8 mouse cellular contexts compared by ENCODE assay signal in genomic region chr11:119023616-119023980, GRCm38 (mm10). TPM values are rescaled to one million over a fixed set of nuclear protein-coding genes. Genes with fewer than 3 reads are reported as not detected.
A peak's percentile ranks its signal among the peaks of the same experiment; 100 is the strongest.
DNase-seq lines count a peak whose midpoint lies in the region; ATAC-seq and TF ChIP-seq lines count a peak whose summit lies in the region.

No protein-coding gene starts in this region.

- no peak for DNase-seq in heart, embryonic 10.5 days (ENCODE audit: low spot score)
- DNase-seq in heart, adult 9 months (ENCODE audit: low spot score in 2 of 2): no peak
- no peak for DNase-seq in CH12.LX (ENCODE audit: extremely low read depth)
- DNase-seq in embryonic facial prominence, embryonic 14.5 days (ENCODE audit: low spot score): peak; percentile 70
- DNase-seq in limb, embryonic 11.5 days (ENCODE audit: low spot score): peak; percentile 85
- no peak for DNase-seq in layer of hippocampus, adult 11-12 months (ENCODE audit: low spot score)

- H3K36me3 ChIP-seq in heart, embryonic 10.5 days: peaks cover 31% of the 10 kb centered on the region
- H3K36me3 ChIP-seq in CH12.LX (replicated peaks in 1 of 2; ENCODE audit: control insufficient read depth in 1 of 2, insufficient read depth in 1 of 2, low read length in 1 of 2): peaks cover 22% of the 10 kb centered on the region in 2 experiments
- peaks cover 27% of the 10 kb centered on the region for H3K36me3 ChIP-seq in embryonic facial prominence, embryonic 14.5 days (ENCODE audit: control insufficient read depth, insufficient read depth, low read length)
- H3K36me3 ChIP-seq in limb, embryonic 11.5 days (ENCODE audit: control insufficient read depth, insufficient read depth, low read length): peaks cover 18% of the 10 kb centered on the region
- peaks cover 27% of the 10 kb centered on the region for H3K36me3 ChIP-seq in neural tube, embryonic 13.5 days

- H3K4me3 ChIP-seq in heart, embryonic 10.5 days: peak overlapping the region; percentile 93
- peak overlapping the region; percentile 64 to 84 (median 76) for H3K4me3 ChIP-seq in CH12.LX (replicated peaks in 1 of 3; ENCODE audit: low read depth in 2 of 3, low read length in 2 of 3, poor library complexity in 1 of 3)
- peak overlapping the region; percentile 96 for H3K4me3 ChIP-seq in embryonic facial prominence, embryonic 14.5 days (ENCODE audit: low read depth, low read length)
- peak overlapping the region; percentile 99 for H3K4me3 ChIP-seq in limb, embryonic 11.5 days (ENCODE audit: low read depth, low read length)
- H3K4me3 ChIP-seq in neural tube, embryonic 13.5 days: peak overlapping the region; percentile 77

- H3K27me3 ChIP-seq in heart, embryonic 10.5 days (ENCODE audit: insufficient read depth, poor library complexity, severe bottlenecking): peaks cover 33% of the 10 kb centered on the region
- H3K27me3 ChIP-seq in CH12.LX (replicated peaks): peaks cover 74% of the 10 kb centered on the region
- H3K27me3 ChIP-seq in embryonic facial prominence, embryonic 14.5 days (replicated peaks; ENCODE audit: control insufficient read depth, insufficient read depth, low read length): peaks cover 10% of the 10 kb centered on the region; the same call in 1 of the 2 replicates
- no peaks in the 10 kb centered on the region for H3K27me3 ChIP-seq in limb, embryonic 11.5 days (ENCODE audit: control insufficient read depth, insufficient read depth, low read length)
- H3K27me3 ChIP-seq in neural tube, embryonic 13.5 days: peaks cover 16% of the 10 kb centered on the region

- TF ChIP-seq POLR2A in CH12.LX (IDR thresholded peaks at IDR 0.05; ENCODE audit: low read depth, low read length): no peak

- WGBS in heart, embryonic 10.5 days: under 1% methylated on average over 15 of the region's 15 CpGs
- 2% methylated on average over 13 of the region's 15 CpGs for WGBS in embryonic facial prominence, embryonic 14.5 days
- 0% methylated on average over 15 of the region's 15 CpGs for WGBS in limb, embryonic 11.5 days
- WGBS in neural tube, embryonic 13.5 days: 2% methylated on average over 15 of the region's 15 CpGs

- dilution Hi-C loops in CH12.LX (cut with MboI; ENCODE audit: extremely low pct_ligation_motif_present, extremely low pct_unique_long_range_greater_than_20kb, low sequenced_read_pairs): no loop called here

- peak overlapping the region; percentile 53 for H3K9ac ChIP-seq in CH12.LX (ENCODE audit: insufficient read depth, low read depth)
- H3K9ac ChIP-seq in embryonic facial prominence, embryonic 14.5 days (ENCODE audit: low read depth, low read length): peak overlapping the region; percentile 92
- H3K9ac ChIP-seq in limb, embryonic 11.5 days (ENCODE audit: low read length): peak overlapping the region; percentile 99
- peak overlapping the region; percentile 95 for H3K9ac ChIP-seq in neural tube, embryonic 13.5 days

- in situ Hi-C loops in CH12.LX (cut with MboI; ENCODE audit: low pct_ligation_motif_present, low pct_unique_long_range_greater_than_20kb, low sequenced_read_pairs): no loop called here

- TF ChIP-seq CTCF in CH12.LX (conservative IDR thresholded peaks at IDR 0.05 in 1 of 2, IDR thresholded peaks at IDR 0.05 in 1 of 2; ENCODE audit: low read depth in 2 of 2, low read length in 2 of 2): no peak

- peak; percentile 0; the same call in 1 of the 2 replicates for ATAC-seq in embryonic facial prominence, embryonic 14.5 days (ENCODE audit: low read depth)
- peak; percentile 26; the same call in 1 of the 2 replicates for ATAC-seq in limb, embryonic 11.5 days (ENCODE audit: insufficient number of reproducible peaks, low FRiP score, low TSS enrichment, low read depth)
- peak; percentile 6; the same call in 1 of the 2 replicates for ATAC-seq in neural tube, embryonic 13.5 days (ENCODE audit: low read depth)
- ATAC-seq in frontal cortex, adult (ENCODE audit: low TSS enrichment): no peak

- H3K9me3 ChIP-seq in heart, embryonic 10.5 days: no peaks in the 10 kb centered on the region
- no peaks in the 10 kb centered on the region for H3K9me3 ChIP-seq in CH12.LX (replicated peaks; ENCODE audit: low read length)
- H3K9me3 ChIP-seq in embryonic facial prominence, embryonic 14.5 days (ENCODE audit: control insufficient read depth, low read length): no peaks in the 10 kb centered on the region
- H3K9me3 ChIP-seq in limb, embryonic 11.5 days (ENCODE audit: control insufficient read depth, low read length): no peaks in the 10 kb centered on the region
- H3K9me3 ChIP-seq in neural tube, embryonic 13.5 days: no peaks in the 10 kb centered on the region

- H3K4me1 ChIP-seq in heart, embryonic 10.5 days: peaks cover 48% of the 10 kb centered on the region
- peaks cover 22 to 48% of the 10 kb centered on the region in 2 experiments for H3K4me1 ChIP-seq in CH12.LX (ENCODE audit: control insufficient read depth in 1 of 2, insufficient read depth in 2 of 2)
- H3K4me1 ChIP-seq in embryonic facial prominence, embryonic 14.5 days (ENCODE audit: control insufficient read depth, insufficient read depth, low read length): peaks cover 34% of the 10 kb centered on the region
- peaks cover 29% of the 10 kb centered on the region for H3K4me1 ChIP-seq in limb, embryonic 11.5 days (ENCODE audit: control insufficient read depth, insufficient read depth, low read length)
- peaks cover 45% of the 10 kb centered on the region for H3K4me1 ChIP-seq in neural tube, embryonic 13.5 days (replicated peaks)

- no peaks in the 10 kb centered on the region for H3K79me2 ChIP-seq in CH12.LX (replicated peaks; ENCODE audit: control insufficient read depth, extremely low read depth, insufficient read depth, poor library complexity, severe bottlenecking)

- no peak for TF ChIP-seq RAD21 in CH12.LX (IDR thresholded peaks at IDR 0.05; ENCODE audit: low read depth, low read length)

- H3K4me2 ChIP-seq in CH12.LX (ENCODE audit: insufficient read depth, low read depth, poor library complexity, severe bottlenecking): peak overlapping the region; percentile 60
- H3K4me2 ChIP-seq in embryonic facial prominence, embryonic 14.5 days (ENCODE audit: low read depth, low read length): peak overlapping the region; percentile 74
- peak overlapping the region; percentile 94 for H3K4me2 ChIP-seq in limb, embryonic 11.5 days (ENCODE audit: low read depth, severe bottlenecking)
- H3K4me2 ChIP-seq in neural tube, embryonic 13.5 days: peak overlapping the region; percentile 91

- TF ChIP-seq EP300 in CH12.LX (IDR thresholded peaks at IDR 0.05; ENCODE audit: low read length): no peak

- peak overlapping the region; percentile 97 for H3K27ac ChIP-seq in heart, embryonic 10.5 days
- no peak overlapping the region; the same call in 1 of the 2 replicates for H3K27ac ChIP-seq in CH12.LX (ENCODE audit: insufficient read depth, low read depth)
- peak overlapping the region; percentile 92 for H3K27ac ChIP-seq in embryonic facial prominence, embryonic 14.5 days (replicated peaks; ENCODE audit: low read depth, low read length)
- peak overlapping the region; percentile 95 for H3K27ac ChIP-seq in limb, embryonic 11.5 days (replicated peaks; ENCODE audit: low read depth, low read length)
- peak overlapping the region; percentile 93 for H3K27ac ChIP-seq in neural tube, embryonic 13.5 days (replicated peaks)

TF ChIP-seq in CH12.LX, 34 proteins besides CTCF, POLR2A, EP300 and RAD21:
- TF ChIP-seq MAZ (IDR thresholded peaks at IDR 0.05; ENCODE audit: low read depth, low read length) (0 out of 2 replicates have a peak, but pooled peaks have one; percentile 8), E2F4 (IDR thresholded peaks at IDR 0.05; ENCODE audit: insufficient replicate concordance, low read depth, low read length) (no peak)

RNA-seq across cellular contexts. Expression of gene Cbx2, which starts 0.8 kb away (rescaled TPM):
- polyA plus RNA-seq in heart, embryonic 10.5 days (2016; fragmentation: Nextera tagmentation; extraction: Ambion mirVana): 37.4 and 56.0 TPM in 2 replicates
- 10.9 and 15.5 TPM in 2 replicates for total RNA-seq in CH12.LX (2012; rRNA removed)
- 2.6 and 2.8 TPM in 2 replicates for total RNA-seq in CH12.LX (2014; rRNA removed)
- polyA plus RNA-seq in CH12.LX (2012; ENCODE audit: insufficient read length, low read depth): 3.6 and 3.9 TPM in 2 replicates
- polyA plus RNA-seq in embryonic facial prominence, embryonic 14.5 days (2014; fragmentation: Nextera tagmentation; extraction: Ambion mirVana): 23.9 and 28.3 TPM in 2 replicates
- polyA plus RNA-seq in limb, embryonic 11.5 days (2014; fragmentation: Nextera tagmentation; extraction: Ambion mirVana): 121 and 131 TPM in 2 replicates
- polyA plus RNA-seq in neural tube, embryonic 13.5 days (2015; fragmentation: Nextera tagmentation; extraction: Ambion mirVana): 17.4 and 21.4 TPM in 2 replicates

RNA-seq across cellular contexts. Expression of gene Cbx8, which starts 17.2 kb away (rescaled TPM):
- polyA plus RNA-seq in heart, embryonic 10.5 days (2016; fragmentation: Nextera tagmentation; extraction: Ambion mirVana): 9.1 and 9.7 TPM in 2 replicates
- 8.5 and 10.2 TPM in 2 replicates for total RNA-seq in CH12.LX (2012; rRNA removed)
- total RNA-seq in CH12.LX (2014; rRNA removed): 6.2 and 7.7 TPM in 2 replicates
- polyA plus RNA-seq in CH12.LX (2012; ENCODE audit: insufficient read length, low read depth): 6.0 and 7.5 TPM in 2 replicates
- polyA plus RNA-seq in embryonic facial prominence, embryonic 14.5 days (2014; fragmentation: Nextera tagmentation; extraction: Ambion mirVana): 9.6 and 10.1 TPM in 2 replicates
- 12.2 and 13.4 TPM in 2 replicates for polyA plus RNA-seq in limb, embryonic 11.5 days (2014; fragmentation: Nextera tagmentation; extraction: Ambion mirVana)
- polyA plus RNA-seq in neural tube, embryonic 13.5 days (2015; fragmentation: Nextera tagmentation; extraction: Ambion mirVana): 7.0 and 8.5 TPM in 2 replicates

RNA-seq across cellular contexts. Expression of gene Enpp7, which starts 35.6 kb away (rescaled TPM):
- polyA plus RNA-seq in heart, embryonic 10.5 days (2016; fragmentation: Nextera tagmentation; extraction: Ambion mirVana): not detected in 2 replicates
- total RNA-seq in CH12.LX (2012; rRNA removed): not detected in 2 replicates
- total RNA-seq in CH12.LX (2014; rRNA removed): not detected in 2 replicates
- polyA plus RNA-seq in CH12.LX (2012; ENCODE audit: insufficient read length, low read depth): not detected in 2 replicates
- polyA plus RNA-seq in embryonic facial prominence, embryonic 14.5 days (2014; fragmentation: Nextera tagmentation; extraction: Ambion mirVana): not detected in 2 replicates
- not detected in 2 replicates for polyA plus RNA-seq in limb, embryonic 11.5 days (2014; fragmentation: Nextera tagmentation; extraction: Ambion mirVana)
- polyA plus RNA-seq in neural tube, embryonic 13.5 days (2015; fragmentation: Nextera tagmentation; extraction: Ambion mirVana): not detected in 2 replicates

Comparison
In these comparisons a context has a peak if more than half of its experiments do, and no peak if none do; other contexts are left out.
1. DNase-seq: peak in embryonic facial prominence, embryonic 14.5 days (single experiment) and limb, embryonic 11.5 days (single experiment); none in heart, embryonic 10.5 days (single experiment), heart, adult 9 months (0 of 2), CH12.LX (single experiment) and layer of hippocampus, adult 11-12 months (single experiment).
2. Peak in every context shown above with its lines, with median percentiles within 50 percentile points of each other: H3K4me3 ChIP-seq, H3K4me2 ChIP-seq and H3K9ac ChIP-seq.